Mouse (Mus musculus) urinary bladder, postnatal 0 days (tissue): ENCODE results near the gene Vdac1. TPM values are rescaled to one million over a fixed set of nuclear protein-coding genes. Genes with fewer than 3 reads are reported as not detected.

ENCODE experiments used
- polyA plus RNA-seq: library from polyadenylated mRNA; unstranded; fragments of >200 nt; fragmentation: Nextera tagmentation; extraction: Ambion mirVana; gene quantifications from 2 replicates; pipeline ENCODE4 v1.2.1, GENCODE M21; 2015

Gene Vdac1
- polyA plus RNA-seq: 194 and 219 TPM in 2 replicates

DNA sequence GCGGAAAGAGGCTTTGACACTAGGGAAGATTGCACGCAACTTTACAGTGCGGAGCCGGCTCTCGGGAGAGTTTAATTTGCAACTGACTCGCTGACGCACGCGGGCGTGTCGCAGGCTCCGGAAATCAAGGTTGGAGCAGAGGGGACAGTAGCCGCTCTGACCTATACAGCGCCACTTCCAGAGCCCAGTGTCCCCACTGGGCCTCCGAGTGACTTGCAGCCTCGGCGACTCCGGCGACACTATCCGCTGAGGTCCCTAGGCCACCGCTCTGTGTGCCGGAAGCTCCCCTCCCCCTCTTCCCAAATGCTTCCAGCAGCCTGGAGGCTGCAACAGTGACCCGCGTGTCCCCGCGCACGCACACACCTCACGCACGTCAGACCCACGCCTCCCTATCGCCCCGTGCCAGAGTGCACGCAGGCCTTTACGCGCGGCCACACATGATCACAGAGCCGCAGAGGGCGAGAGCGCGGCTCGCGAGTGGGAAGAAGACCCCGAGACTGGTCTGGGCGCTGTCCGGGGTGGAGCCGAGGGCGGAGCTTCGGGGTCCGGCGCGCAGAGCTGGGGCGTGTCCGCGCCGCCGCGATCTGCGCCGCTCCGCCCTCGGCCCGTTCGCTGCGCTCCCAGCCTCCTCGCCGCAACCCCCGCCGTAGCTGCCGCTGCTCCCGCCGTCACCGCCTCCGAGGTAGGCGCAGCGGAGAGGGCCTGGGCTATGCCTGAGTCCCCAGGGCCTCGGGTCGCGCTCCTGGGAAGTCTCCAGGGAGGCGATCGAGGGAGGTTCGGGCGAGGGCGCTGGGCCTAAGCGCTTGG is at the start of gene Vdac1:
Vdac1 (plus strand) TSS at position 390 of the 807 bp plus-strand sequence.

GRCm38 (mm10) chr11:52395940-52396596 is 35.4 kb downstream of the Vdac1 start, which contains the start of gene 9530068E07Rik:
TSS of gene 9530068E07Rik (plus strand) at chr11:52396428.

Other genes with a start within 250 kb of the Vdac1 start
- gene Olfr1373, start 215.3 kb upstream of the Vdac1 start, polyA plus RNA-seq: not detected in 2 replicates
- gene Olfr1371, start 146.9 kb upstream of the Vdac1 start, polyA plus RNA-seq: not detected in 2 replicates
- 476 and 543 TPM in 2 replicates for gene Skp1a, start 128.9 kb upstream of the Vdac1 start, polyA plus RNA-seq
- gene Tcf7, start 77.8 kb upstream of the Vdac1 start, polyA plus RNA-seq: 3.3 and 4.6 TPM in 2 replicates
- 228 and 258 TPM in 2 replicates for gene 9530068E07Rik, start 35.6 kb downstream of the Vdac1 start, polyA plus RNA-seq